Mouse (Mus musculus) left cerebral cortex, adult 11 months (tissue): ENCODE measurements around the gene Tbc1d14.
A peak's percentile ranks its signal among the peaks of the same experiment; 100 is the strongest.

Experiments
- DNase-seq: peaks from one replicate; pipeline ENCODE4 v3.0.0; 2022; ENCODE audit warnings: low spot score

The Tbc1d14 gene

GRCm38 (mm10) chr5:36593176-36593575 lies at the start of gene Tbc1d14:
Gene Tbc1d14 (minus strand): TSS chr5:36593276.
- DNase-seq = no peak

- DNase-seq = no peak
Measured at GRCm38 (mm10) chr5:36625612-36626011, 32.5 kb upstream of the Tbc1d14 start.

GRCm38 (mm10) chr5:36623670-36624069 lies 30.6 kb upstream of the Tbc1d14 start:
- no peak for DNase-seq

DNA sequence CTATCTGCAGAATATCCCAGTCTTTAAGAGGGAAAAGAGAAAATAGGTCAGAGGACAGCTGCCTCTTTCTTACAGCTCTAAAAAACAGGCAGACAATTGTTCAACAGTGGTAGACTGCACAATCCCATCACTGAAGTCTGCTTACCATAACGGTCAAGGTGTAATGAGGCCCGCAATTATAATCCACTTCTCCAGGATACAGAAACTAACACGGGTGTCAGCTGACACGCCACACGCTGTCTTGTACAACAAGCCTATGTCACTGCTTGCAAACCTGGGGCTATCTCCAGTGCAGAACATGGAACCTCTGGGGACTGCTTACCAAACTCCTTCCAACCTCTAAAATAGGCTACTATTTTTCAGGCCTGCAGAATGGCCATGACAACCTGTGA lies 28.0 kb upstream of the Tbc1d14 start:
- DNase-seq = no peak

DNA sequence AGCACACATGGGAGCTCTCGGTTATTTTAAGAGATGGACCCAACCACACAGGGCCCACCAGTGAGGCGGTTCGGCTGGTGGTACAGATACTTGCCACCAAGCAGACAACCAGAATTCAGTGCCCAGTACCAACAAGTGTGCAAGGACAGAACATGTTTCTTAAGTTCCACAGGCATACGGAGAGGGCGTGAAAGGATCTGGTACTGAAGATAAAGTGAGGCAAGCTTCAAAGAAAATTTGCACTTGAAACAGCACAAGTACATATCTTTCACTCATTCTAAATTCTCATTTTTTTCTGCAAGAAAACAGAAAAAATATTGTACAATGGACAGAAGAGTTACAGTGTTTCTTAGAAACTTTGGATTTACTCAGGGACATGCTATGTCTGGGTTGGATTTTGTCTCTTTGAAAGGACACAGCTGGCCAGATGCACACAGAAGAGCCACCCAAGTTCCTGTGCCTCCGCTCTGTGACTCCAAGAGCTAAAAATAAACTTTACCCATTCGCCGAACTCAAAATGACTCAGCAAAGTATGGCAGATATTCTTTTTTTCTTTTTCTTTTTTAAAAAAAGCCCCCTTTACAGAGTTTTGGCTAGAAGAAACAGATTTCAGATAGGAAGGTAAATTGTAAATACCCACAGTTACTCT lies 27.5 kb upstream of the Tbc1d14 start:
- DNase-seq = no peak

GRCm38 (mm10) chr5:36618890-36619289 lies 25.8 kb upstream of the Tbc1d14 start:
- no peak for DNase-seq

- DNase-seq = no peak
Measured at GRCm38 (mm10) chr5:36618356-36618755, 25.3 kb upstream of the Tbc1d14 start.

GRCm38 (mm10) chr5:36614124-36614523 lies 21.0 kb upstream of the Tbc1d14 start:
- DNase-seq = no peak

- DNase-seq = no peak
Measured at GRCm38 (mm10) chr5:36608939-36609499, 15.9 kb upstream of the Tbc1d14 start.

DNA sequence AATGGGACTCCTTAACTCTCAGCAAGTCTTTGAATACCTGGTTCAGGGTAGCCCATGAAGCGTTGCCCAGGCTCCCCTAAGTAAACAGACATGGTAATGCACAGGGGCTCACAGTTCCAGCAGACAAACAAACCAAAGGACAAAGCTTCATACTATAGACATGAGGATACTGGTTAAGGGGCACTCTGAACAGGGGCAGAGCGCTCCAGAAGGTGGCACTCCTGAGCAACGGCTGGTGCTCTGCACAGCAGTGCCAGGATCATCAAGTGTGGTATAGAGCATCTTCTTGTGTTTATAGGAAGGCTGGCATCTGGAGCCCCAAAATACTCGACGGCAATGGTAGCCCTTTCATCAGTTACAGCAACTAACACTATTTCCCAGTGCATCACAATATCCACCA lies 10.0 kb upstream of the Tbc1d14 start:
- no peak for DNase-seq

DNA sequence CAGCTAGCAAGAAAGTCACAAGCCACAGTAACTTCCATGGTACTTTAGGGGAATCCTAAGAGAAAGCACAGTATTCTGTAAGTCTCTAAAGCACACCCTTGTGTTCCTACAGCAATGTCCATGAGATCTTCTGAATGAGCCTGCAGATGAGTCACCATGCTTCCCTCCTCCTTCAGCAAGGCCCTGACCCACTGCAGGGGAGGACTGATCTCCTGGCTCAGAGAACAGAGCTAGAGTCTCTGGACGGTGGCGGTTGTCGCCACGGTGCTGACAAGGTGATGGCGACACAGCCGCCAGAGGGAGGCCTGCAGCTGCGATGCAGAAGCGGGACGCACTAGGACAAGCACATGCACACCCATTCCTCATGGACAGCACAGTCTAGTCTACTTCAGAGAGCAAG lies 9.0 kb upstream of the Tbc1d14 start:
- no peak for DNase-seq

DNA sequence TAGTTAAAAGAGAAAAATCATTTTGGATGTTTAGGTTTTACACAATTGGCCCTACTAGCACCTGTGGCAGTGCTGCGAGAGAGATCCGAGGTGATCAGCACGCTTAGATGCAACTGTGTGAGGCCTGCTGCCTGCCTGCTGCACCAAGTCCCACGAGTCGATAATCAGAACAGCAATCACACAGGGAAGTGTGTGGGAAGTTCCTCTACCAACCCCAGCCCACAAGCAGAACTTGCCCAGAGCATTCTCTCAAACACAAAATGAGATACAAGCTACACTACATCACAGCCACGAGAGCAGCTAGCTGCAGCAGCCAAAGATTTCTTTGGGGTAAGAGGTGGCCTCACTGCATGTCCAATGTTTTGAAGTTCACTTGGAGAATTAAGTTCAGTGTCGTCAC lies 8.4 kb upstream of the Tbc1d14 start:
- no peak for DNase-seq

- no peak for DNase-seq
Measured at GRCm38 (mm10) chr5:36598883-36599282, 5.8 kb upstream of the Tbc1d14 start.

DNA sequence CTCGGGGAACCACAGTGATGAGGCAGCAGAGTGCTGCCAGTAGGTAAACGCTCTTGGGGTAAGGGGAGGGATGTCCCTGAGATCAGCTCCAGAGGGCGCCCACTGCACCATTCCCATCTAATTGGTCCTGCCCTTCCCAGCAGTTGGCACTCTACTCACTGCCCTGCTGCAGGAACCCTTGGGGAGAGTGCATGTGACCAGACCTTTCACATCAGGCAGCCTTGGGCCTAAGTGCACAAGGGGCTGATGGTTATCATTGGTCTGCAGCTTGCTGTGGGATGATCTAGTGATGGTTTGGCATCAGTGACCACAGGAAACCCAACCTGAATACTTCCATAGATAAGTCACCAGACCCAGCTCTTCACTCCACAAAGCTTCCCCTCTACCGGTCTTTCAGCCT lies 4.6 kb upstream of the Tbc1d14 start:
- DNase-seq = no peak

DNA sequence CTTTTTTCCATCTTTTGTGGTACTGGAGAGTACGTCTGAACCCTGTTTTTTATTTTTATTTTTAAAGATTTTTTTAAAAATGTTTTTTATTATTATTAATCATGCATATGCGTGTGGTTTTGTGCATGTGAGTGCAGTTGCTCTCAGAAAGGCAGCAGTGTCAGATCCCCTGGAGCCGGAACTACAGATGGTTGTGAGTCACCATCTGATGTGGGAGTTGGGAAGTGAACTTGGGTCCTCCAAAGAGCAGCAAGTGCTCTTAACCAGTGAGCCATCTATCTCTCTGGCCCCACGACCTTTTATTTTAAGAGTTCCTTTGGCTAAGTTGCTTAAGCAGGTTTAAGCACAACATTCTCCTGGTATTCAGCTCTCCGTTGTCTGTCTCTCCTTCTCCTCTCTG lies 3.1 kb upstream of the Tbc1d14 start:
- no peak for DNase-seq

- DNase-seq = no peak
Measured at GRCm38 (mm10) chr5:36595115-36595514, 2.0 kb upstream of the Tbc1d14 start.

- no peak for DNase-seq
Measured at GRCm38 (mm10) chr5:36594344-36594743, 1.3 kb upstream of the Tbc1d14 start.

GRCm38 (mm10) chr5:36590499-36590920 lies 2.6 kb downstream of the Tbc1d14 start:
- no peak for DNase-seq

GRCm38 (mm10) chr5:36584299-36584698 lies 8.8 kb downstream of the Tbc1d14 start:
- no peak for DNase-seq

GRCm38 (mm10) chr5:36581924-36582642 lies 11.0 kb downstream of the Tbc1d14 start:
- peak; percentile 98 for DNase-seq

DNA sequence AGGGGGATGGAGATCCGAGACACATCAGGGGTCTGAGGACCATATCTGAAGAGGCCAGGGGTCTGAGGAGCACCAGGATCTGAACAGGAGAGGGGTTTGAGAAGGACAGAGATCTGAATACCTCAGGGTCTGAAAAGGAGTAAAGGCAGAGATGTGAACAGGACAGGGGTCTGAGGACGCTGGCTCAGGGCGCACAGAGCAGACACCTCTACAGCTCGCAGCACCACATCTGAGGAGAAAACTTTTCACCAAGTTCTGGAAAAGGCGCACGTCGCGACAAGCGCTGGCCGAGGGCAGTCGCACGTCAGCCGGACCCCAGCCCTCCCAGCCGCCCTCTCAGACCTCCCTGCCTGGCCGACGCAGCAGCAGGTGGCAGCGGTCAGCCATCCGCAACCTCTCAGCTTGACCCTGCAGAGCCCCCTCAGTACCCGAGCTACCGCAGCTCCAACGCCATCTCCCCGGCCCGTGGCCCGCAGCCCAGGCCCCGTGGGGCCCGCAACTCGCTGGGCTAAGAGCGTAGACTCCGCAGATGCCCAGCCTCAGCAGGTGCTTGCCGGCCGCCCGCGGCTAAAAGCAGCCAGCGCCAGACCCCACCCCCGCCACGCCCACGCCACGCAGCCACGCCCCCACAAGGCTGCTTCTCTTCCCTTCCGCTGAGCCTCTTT lies 11.7 kb downstream of the Tbc1d14 start:
- no peak for DNase-seq

DNA sequence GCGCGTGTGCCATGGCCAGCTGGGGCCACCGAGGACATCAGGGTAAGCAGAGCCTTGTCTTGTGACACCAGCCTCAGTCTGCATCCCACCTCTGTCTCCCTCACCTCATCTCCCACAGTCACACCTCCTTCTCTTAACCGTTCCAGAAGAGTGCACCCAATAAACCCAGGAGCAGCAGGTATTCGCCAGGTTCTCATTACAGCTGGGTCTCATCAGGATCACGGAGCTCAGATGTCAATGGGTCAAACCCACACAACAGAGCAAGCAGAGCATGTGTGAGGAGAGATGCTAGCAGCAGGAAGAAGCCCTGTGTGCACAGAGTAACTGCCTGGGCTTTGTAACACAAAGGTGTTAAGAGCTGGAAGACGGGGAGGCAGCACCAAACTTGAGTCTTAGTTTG lies 13.1 kb downstream of the Tbc1d14 start:
- DNase-seq = no peak

- DNase-seq = no peak
Measured at GRCm38 (mm10) chr5:36578982-36579381, 14.1 kb downstream of the Tbc1d14 start.
